Mouse (Mus musculus) small intestine, adult 2 months (tissue): ENCODE measurements around the gene Etfdh.

Source experiments
- CTCF ChIP-seq: fragments of 200-500 bp; IDR thresholded peaks from 2 replicates; pipeline ENCODE4 v1.5.1; 2012; ENCODE audit warnings: low read depth, mild to moderate bottlenecking, control low read depth, inconsistent platforms, low read length, moderate library complexity, mixed read lengths; ENCODE audit not compliant: insufficient replicate concordance, insufficient read length; ENCODE audit errors: extremely low read depth
- POLR2A ChIP-seq: fragments of 200-500 bp; IDR thresholded peaks from 2 replicates; pipeline ENCODE4 v1.6.1; 2012; ENCODE audit warnings: low read depth, mild to moderate bottlenecking, control low read depth, inconsistent platforms, low read length, moderate library complexity

DNA sequence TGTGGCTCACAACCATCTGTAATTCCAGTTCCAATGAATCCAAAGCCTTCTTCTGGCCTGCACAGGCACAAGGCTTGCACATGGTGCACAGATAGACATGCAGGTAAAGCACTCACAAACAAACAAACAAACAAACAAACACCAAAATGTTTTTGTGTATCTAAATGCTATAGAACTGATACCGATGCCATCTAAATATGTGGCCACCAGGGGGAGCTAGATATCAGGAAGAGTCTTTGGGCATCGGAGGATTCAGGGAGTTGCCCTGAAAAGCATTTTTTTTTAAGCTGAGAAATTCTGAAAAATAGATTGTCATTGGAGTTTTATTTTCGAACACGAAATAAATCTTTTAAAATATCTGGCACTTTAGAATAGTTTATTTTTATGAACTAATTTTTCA, 43.8 kb upstream of the Etfdh start:
- TF ChIP-seq CTCF (no peak), POLR2A (no peak)
